Comparison of ENCODE assay signal across 20 mouse cellular contexts in genomic region chr9:84063617-84064016, GRCm38 (mm10).
"Had no signal": no experiment of that assay in that cellular context is flagged by ENCODE, and none has a peak within 500 bp of the region (broad histone marks: within the 10 kb centered on the region; RNA-seq: fewer than 3 reads in every experiment).

No protein-coding gene starts in this region.

- ATAC-seq: midbrain, embryonic 16.5 days had no signal

- H3K4me2 ChIP-seq: limb, embryonic 15.5 days; liver, embryonic 13.5 days; liver, embryonic 15.5 days; lung, embryonic 14.5 days; midbrain, embryonic 12.5 days; neural tube, embryonic 13.5 days; neural tube, embryonic 15.5 days had no signal

- H3K27ac ChIP-seq: limb, embryonic 15.5 days; liver, embryonic 13.5 days; liver, embryonic 15.5 days; midbrain, embryonic 10.5 days; midbrain, embryonic 12.5 days; neural tube, embryonic 13.5 days; neural tube, embryonic 15.5 days had no signal

- H3K36me3 ChIP-seq: limb, embryonic 15.5 days; liver, embryonic 13.5 days; liver, embryonic 15.5 days; midbrain, embryonic 10.5 days; midbrain, embryonic 12.5 days; neural tube, embryonic 13.5 days; neural tube, embryonic 15.5 days had no signal

- H3K4me1 ChIP-seq: liver, embryonic 15.5 days; midbrain, embryonic 10.5 days; midbrain, embryonic 12.5 days; neural tube, embryonic 13.5 days; neural tube, embryonic 15.5 days had no signal

- H3K9me3 ChIP-seq: limb, embryonic 15.5 days; liver, embryonic 13.5 days; liver, embryonic 15.5 days; midbrain, embryonic 10.5 days; midbrain, embryonic 12.5 days; neural tube, embryonic 13.5 days; neural tube, embryonic 15.5 days had no signal

- H3K27me3 ChIP-seq: limb, embryonic 15.5 days; liver, embryonic 13.5 days; liver, embryonic 15.5 days; midbrain, embryonic 12.5 days; neural tube, embryonic 13.5 days; neural tube, embryonic 15.5 days had no signal

- DNase-seq: liver, embryonic 13.5 days; lung, postnatal 4 days; midbrain, embryonic 14.5 days; retina, postnatal 1 day; right cerebral cortex, adult 18-20 months; right cerebral cortex, postnatal 25 days; right cerebral cortex, postnatal 4 days; spleen, adult 18-20 months; thymus, adult 18-20 months; thymus, postnatal 14 days; thymus, postnatal 36 days had no signal

- H3K9ac ChIP-seq: limb, embryonic 15.5 days; liver, embryonic 13.5 days; liver, embryonic 15.5 days; lung, embryonic 14.5 days; midbrain, embryonic 12.5 days; neural tube, embryonic 13.5 days; neural tube, embryonic 15.5 days had no signal

- H3K4me3 ChIP-seq: limb, embryonic 15.5 days; liver, embryonic 13.5 days; liver, embryonic 15.5 days; midbrain, embryonic 10.5 days; midbrain, embryonic 12.5 days; myocyte; neural tube, embryonic 13.5 days; neural tube, embryonic 15.5 days had no signal
